ENCODE assay signal across 9 mouse cellular contexts in the genomic region with DNA sequence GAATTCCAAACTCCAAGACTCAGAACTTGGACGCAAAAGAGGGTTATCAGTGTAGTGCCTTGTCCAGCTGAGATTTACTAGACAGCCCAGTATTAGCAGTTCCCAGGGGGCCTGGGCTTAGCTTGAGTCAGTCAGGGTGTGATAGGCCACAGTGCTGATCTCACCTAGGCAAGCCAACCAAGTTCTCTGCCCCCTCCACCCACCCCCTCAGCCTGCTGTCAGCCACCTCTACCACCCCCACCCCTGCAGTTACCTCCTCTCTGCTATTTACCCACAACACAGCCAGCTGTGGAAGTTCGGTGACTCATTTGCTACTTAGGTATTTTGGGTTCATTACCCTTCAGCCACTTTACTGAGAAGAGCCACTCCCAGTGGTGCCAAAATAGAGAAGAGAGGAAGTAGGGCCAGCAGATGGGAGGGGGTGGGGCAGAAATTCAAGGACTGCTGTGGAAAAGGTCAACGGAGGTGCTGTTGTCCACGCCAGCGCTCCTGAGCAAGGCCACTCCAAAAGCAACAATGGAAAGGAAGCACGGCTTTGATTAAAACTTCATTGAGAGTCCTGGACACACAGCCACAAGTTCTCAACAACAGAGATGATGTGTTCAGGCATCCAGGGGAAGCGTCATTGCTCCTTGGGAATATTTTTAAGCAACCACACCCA. TPM values are rescaled to one million over a fixed set of nuclear protein-coding genes. Genes with fewer than 3 reads are reported as not detected.
DNase-seq lines count a peak whose midpoint lies in the region; ATAC-seq lines count a peak whose summit lies in the region.
"Had no signal": no experiment of that assay in that cellular context is flagged by ENCODE, and none has a peak within 500 bp of the region (broad histone marks: within the 10 kb centered on the region; RNA-seq: fewer than 3 reads in every experiment).

No protein-coding gene starts in this region.

- peak; percentile 88 for ATAC-seq in neutrophil, adult 5-6 weeks (ENCODE audit: extremely low read depth, insufficient number of reproducible peaks, low FRiP score, poor library complexity, severe bottlenecking)

- H3K27ac ChIP-seq in hindbrain, embryonic 10.5 days = no peak overlapping the region
- H3K27ac ChIP-seq: embryonic facial prominence, embryonic 15.5 days had no signal

- DNase-seq in B cell, adult 2 months = peak; percentile 40 to 53
- DNase-seq in R1 (ENCODE audit: low read depth, low spot score) = peak; percentile 60
- DNase-seq in heart, adult 8-10 months (ENCODE audit: low spot score) = peak; percentile 87
- peak; percentile 55 to 68 for DNase-seq in kidney, postnatal 25 days
- DNase-seq in hindbrain, embryonic 10.5 days (ENCODE audit: low spot score) = no peak
- DNase-seq in retina, postnatal 1 day = no peak
- DNase-seq in ovary, postnatal 10 days (ENCODE audit: low spot score) = no peak

- no peaks in the 10 kb centered on the region for H3K27me3 ChIP-seq in hindbrain, embryonic 10.5 days (ENCODE audit: insufficient read depth, poor library complexity, severe bottlenecking)
- H3K27me3 ChIP-seq: embryonic facial prominence, embryonic 15.5 days had no signal

- no peaks in the 10 kb centered on the region for H3K36me3 ChIP-seq in hindbrain, embryonic 10.5 days
- H3K36me3 ChIP-seq: embryonic facial prominence, embryonic 15.5 days had no signal

- no peak overlapping the region for H3K4me3 ChIP-seq in hindbrain, embryonic 10.5 days
- H3K4me3 ChIP-seq: embryonic facial prominence, embryonic 15.5 days had no signal

- peaks cover 11% of the 10 kb centered on the region; the same call in 1 of the 2 replicates for H3K4me1 ChIP-seq in hindbrain, embryonic 10.5 days (replicated peaks)
- H3K4me1 ChIP-seq: embryonic facial prominence, embryonic 15.5 days had no signal

- 65% methylated on average over 7 of the region's 7 CpGs for WGBS in hindbrain, embryonic 10.5 days

- H3K9me3 ChIP-seq in hindbrain, embryonic 10.5 days = no peaks in the 10 kb centered on the region
- H3K9me3 ChIP-seq: embryonic facial prominence, embryonic 15.5 days had no signal

RNA-seq across cellular contexts. Expression of a gene that starts 24.5 kb away (rescaled TPM):
- total RNA-seq in heart, adult 8-10 months (2022) = 100 to 1,000 TPM in 2 of 4 experiments, 10 to 100 TPM in 2; 86.5 to 102 (median 97.8) TPM
- 146 and 151 TPM in 2 replicates for total RNA-seq in neutrophil, adult 5-6 weeks (2017)
- polyA plus RNA-seq in hindbrain, embryonic 10.5 days (2016; fragmentation: Nextera tagmentation; extraction: Ambion mirVana) = 66.3 and 77.3 TPM in 2 replicates

RNA-seq across cellular contexts. Expression of a gene that starts 45.0 kb away (rescaled TPM):
- total RNA-seq in heart, adult 8-10 months (2022) = under 1 TPM in 3 of 4 experiments, not detected in 1; 0.25 to 0.44 (median 0.32) TPM
- total RNA-seq in neutrophil, adult 5-6 weeks (2017) = 1.6 and 2.7 TPM in 2 replicates
- polyA plus RNA-seq in hindbrain, embryonic 10.5 days (2016; fragmentation: Nextera tagmentation; extraction: Ambion mirVana) = 0.27 TPM in 1 of 2 replicates, not detected in the other

RNA-seq across cellular contexts. Expression of a gene that starts 45.1 kb away (rescaled TPM):
- total RNA-seq in heart, adult 8-10 months (2022) = under 1 TPM in 3 of 4 experiments, not detected in 1; 0.27 to 0.62 (median 0.41) TPM
- not detected in 2 replicates for total RNA-seq in neutrophil, adult 5-6 weeks (2017)
- polyA plus RNA-seq in hindbrain, embryonic 10.5 days (2016; fragmentation: Nextera tagmentation; extraction: Ambion mirVana) = not detected in 2 replicates

Comparison
In these comparisons a context has a peak if more than half of its experiments do, and no peak if none do; other contexts are left out.
1. DNase-seq: peak in B cell, adult 2 months (2 of 2), R1 (single experiment), heart, adult 8-10 months (single experiment) and kidney, postnatal 25 days (2 of 2); none in hindbrain, embryonic 10.5 days (single experiment), retina, postnatal 1 day (single experiment) and ovary, postnatal 10 days (single experiment).